Mouse (Mus musculus): ENCODE results near the gene Rbpj.

Rbpj gene

GRCm38 (mm10) chr5:53670321-53670938 is 204.5 kb downstream of the Rbpj start:
- in situ Hi-C loops (cut with MseI, MboI), result loop anchor here in 1 of 2 experiments (10.0 kb wide), 1 partner anchor 316 kb away; no protein-coding TSS in a partner anchor

- in situ Hi-C loops (cut with MseI, MboI), result loop anchor here in 1 of 2 experiments (10.0 kb wide), 1 partner anchor 317 kb away; no protein-coding TSS in a partner anchor
Observed at GRCm38 (mm10) chr5:53671507-53671906, 205.6 kb downstream of the Rbpj start.

- in situ Hi-C loops (cut with MseI, MboI), result loop anchor here in 1 of 2 experiments (10.0 kb wide), 1 partner anchor 318 kb away; no protein-coding TSS in a partner anchor
Observed at GRCm38 (mm10) chr5:53672352-53672751, 206.4 kb downstream of the Rbpj start.

GRCm38 (mm10) chr5:53673493-53674150 is 207.7 kb downstream of the Rbpj start:
- in situ Hi-C loops (cut with MseI, MboI), result loop anchor here in 1 of 2 experiments (10.0 kb wide), 1 partner anchor 319 kb away; no protein-coding TSS in a partner anchor

- in situ Hi-C loops (cut with MseI, MboI), result loop anchor here in 1 of 2 experiments (10.0 to 25.0 kb wide), 2 partner anchors 322 to 436 kb away; no protein-coding TSS in a partner anchor
Observed at GRCm38 (mm10) chr5:53676671-53677070, 210.7 kb downstream of the Rbpj start.

- in situ Hi-C loops (cut with MseI, MboI), result loop anchor here in 1 of 2 experiments (10.0 to 25.0 kb wide), 2 partner anchors 323 to 434 kb away; no protein-coding TSS in a partner anchor
Observed at GRCm38 (mm10) chr5:53678036-53678767, 212.2 kb downstream of the Rbpj start.

GRCm38 (mm10) chr5:53679651-53680050 is 213.7 kb downstream of the Rbpj start:
- in situ Hi-C loops (cut with MseI, MboI), result loop anchor here in 1 of 2 experiments (10.0 to 25.0 kb wide), 2 partner anchors 325 to 433 kb away; no protein-coding TSS in a partner anchor

GRCm38 (mm10) chr5:53683916-53684315 is 218.0 kb downstream of the Rbpj start:
- in situ Hi-C loops (cut with MseI, MboI), result loop anchor here in 1 of 2 experiments (25.0 kb wide), 1 partner anchor 428 kb away; no protein-coding TSS in a partner anchor

- in situ Hi-C loops (cut with MseI, MboI), result loop anchor here in 1 of 2 experiments (25.0 kb wide), 1 partner anchor 428 kb away; no protein-coding TSS in a partner anchor
Observed at GRCm38 (mm10) chr5:53684417-53684816, 218.5 kb downstream of the Rbpj start.

GRCm38 (mm10) chr5:53685623-53686022 is 219.7 kb downstream of the Rbpj start:
- in situ Hi-C loops (cut with MseI, MboI), result loop anchor here in 1 of 2 experiments (25.0 kb wide), 1 partner anchor 427 kb away; no protein-coding TSS in a partner anchor

- in situ Hi-C loops (cut with MseI, MboI), result loop anchor here in 1 of 2 experiments (25.0 kb wide), 1 partner anchor 426 kb away; no protein-coding TSS in a partner anchor
Observed at GRCm38 (mm10) chr5:53686379-53686778, 220.4 kb downstream of the Rbpj start.

- in situ Hi-C loops (cut with MseI, MboI), result loop anchor here in 1 of 2 experiments (25.0 kb wide), 1 partner anchor 424 kb away; no protein-coding TSS in a partner anchor
Observed at GRCm38 (mm10) chr5:53688326-53688725, 222.4 kb downstream of the Rbpj start.

GRCm38 (mm10) chr5:53691577-53691976 is 225.6 kb downstream of the Rbpj start:
- in situ Hi-C loops (cut with MseI, MboI), result loop anchor here in 1 of 2 experiments (25.0 kb wide), 1 partner anchor 421 kb away; no protein-coding TSS in a partner anchor

GRCm38 (mm10) chr5:53692100-53692499 is 226.1 kb downstream of the Rbpj start:
- in situ Hi-C loops (cut with MseI, MboI), result loop anchor here in 1 of 2 experiments (25.0 kb wide), 1 partner anchor 420 kb away; no protein-coding TSS in a partner anchor

- in situ Hi-C loops (cut with MseI, MboI), result loop anchor here in 1 of 2 experiments (25.0 kb wide), 1 partner anchor 420 kb away; no protein-coding TSS in a partner anchor
Observed at GRCm38 (mm10) chr5:53692662-53693061, 226.7 kb downstream of the Rbpj start.

- in situ Hi-C loops (cut with MseI, MboI), result loop anchor here in 1 of 2 experiments (25.0 kb wide), 1 partner anchor 416 kb away; no protein-coding TSS in a partner anchor
Observed at GRCm38 (mm10) chr5:53696701-53697100, 230.7 kb downstream of the Rbpj start.

- in situ Hi-C loops (cut with MseI, MboI), result loop anchor here in 1 of 2 experiments (25.0 kb wide), 1 partner anchor 415 kb away; no protein-coding TSS in a partner anchor
Observed at GRCm38 (mm10) chr5:53697794-53698193, 231.8 kb downstream of the Rbpj start.

GRCm38 (mm10) chr5:53702686-53703085 is 236.7 kb downstream of the Rbpj start:
- in situ Hi-C loops (cut with MseI, MboI), result no loop called here
